Mouse (Mus musculus) left cerebral cortex, adult 9 months (tissue): Measurements from ENCODE around the gene Poll.
A peak's percentile ranks its signal among the peaks of the same experiment; 100 is the strongest.
"Not testable (repeated sequence)": the region's sequence is repeated elsewhere in the genome, so short reads cannot be mapped to it uniquely, and the experiment has no call there.

ENCODE experiments used
- DNase-seq, 2 experiments: peaks; one replicate each; pipeline ENCODE4 v3.0.0; 2022; ENCODE audit warnings: low spot score in 2 of 2

Poll gene

GRCm38 (mm10) chr19:45577141-45577750, 16.9 kb upstream of the Poll start:
- no peak for DNase-seq

DNA sequence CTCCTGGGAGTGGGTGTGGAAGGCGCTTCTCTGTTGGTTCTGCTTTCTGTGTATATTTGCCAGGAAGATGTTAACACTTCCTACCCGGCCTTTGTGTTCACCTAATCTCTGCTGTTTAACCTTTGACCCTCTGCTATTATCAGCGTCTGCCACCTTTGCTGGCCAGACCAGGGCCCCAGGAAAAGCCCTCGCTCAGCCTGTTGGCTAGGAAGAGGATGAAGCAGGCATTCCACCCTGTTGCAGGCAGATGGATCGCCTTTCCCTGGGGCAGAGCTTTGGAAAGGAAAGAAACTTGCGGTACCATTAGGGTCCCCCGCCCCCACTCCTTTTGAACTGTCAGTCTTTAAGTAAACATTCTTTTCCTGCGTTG, 15.3 kb upstream of the Poll start:
- no peak for DNase-seq

- no peak for DNase-seq
Measured at GRCm38 (mm10) chr19:45574941-45575631, 14.8 kb upstream of the Poll start.

DNA sequence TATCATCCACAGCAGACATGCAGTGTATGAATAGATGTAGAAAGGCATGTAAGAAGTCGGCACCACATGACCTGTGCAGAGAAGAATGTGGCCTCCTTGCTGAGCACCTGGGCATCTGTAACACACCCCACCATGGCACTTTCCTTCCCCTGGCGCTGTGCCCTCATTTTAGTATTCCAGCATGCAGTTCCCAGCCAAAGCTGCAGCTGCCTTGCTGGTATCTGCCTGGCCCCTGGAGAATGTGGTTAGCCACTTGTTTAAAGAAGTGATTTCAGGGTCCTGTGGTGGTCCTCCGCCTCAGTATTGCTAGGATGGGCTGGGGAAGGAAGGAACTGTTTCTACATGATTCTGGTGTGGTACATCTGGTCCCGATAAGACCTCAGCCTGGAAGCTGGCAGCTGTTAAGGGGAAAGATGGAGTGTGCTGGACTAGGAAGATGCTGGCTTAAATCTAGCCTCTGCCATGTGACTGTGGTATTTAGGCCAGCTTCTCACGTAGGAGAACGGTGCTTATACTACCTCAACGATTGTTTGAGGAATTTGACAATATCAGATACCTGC, 14.1 kb upstream of the Poll start:
- no peak for DNase-seq

DNA sequence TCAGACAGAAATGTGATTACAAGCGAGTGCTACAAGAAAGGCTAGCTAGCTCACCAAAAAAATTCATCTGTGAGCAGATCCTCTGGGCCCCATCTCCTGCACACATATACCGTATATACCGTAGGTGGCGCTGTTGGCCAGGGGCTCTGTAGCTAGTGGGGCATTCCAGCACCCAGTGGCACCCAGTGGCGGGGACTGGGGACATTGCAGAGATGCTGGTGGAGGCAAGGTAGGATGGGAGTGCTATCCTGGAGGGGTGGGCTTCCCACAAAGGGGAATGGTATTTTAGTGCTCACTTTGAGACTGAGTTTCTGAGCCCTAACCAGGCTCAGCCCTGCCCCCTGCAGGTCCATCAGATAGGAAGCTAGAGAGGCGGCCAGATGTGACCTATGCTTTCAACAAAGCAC, 13.5 kb upstream of the Poll start:
- DNase-seq: peak in 1 of 2 experiments; percentile 77

DNA sequence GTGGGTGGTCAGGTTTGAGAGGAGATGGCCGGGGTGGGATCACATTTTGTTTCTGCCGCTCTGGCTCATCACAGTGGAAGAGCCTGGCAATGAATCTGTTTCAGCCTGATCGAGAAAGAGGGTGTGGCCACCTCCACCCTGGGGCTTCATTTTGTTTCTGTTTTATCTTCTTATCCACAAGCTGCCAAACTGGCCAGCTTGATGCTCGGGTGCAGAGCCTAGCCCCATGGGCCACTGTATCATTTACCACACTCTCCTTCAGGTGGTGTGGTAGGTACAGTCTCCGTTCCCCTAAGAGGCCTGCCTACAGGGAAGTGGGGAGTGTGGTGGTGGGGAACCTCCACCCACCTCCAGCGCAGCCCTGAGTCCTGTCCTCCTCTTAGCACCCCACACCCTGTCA, 12.7 kb upstream of the Poll start:
- no peak for DNase-seq

GRCm38 (mm10) chr19:45567367-45567766, 7.0 kb upstream of the Poll start:
- DNase-seq: no peak

GRCm38 (mm10) chr19:45565925-45566715, 5.8 kb upstream of the Poll start:
- DNase-seq: no peak

- no peak for DNase-seq
Measured at GRCm38 (mm10) chr19:45554136-45554535, 6.2 kb downstream of the Poll start.

DNA sequence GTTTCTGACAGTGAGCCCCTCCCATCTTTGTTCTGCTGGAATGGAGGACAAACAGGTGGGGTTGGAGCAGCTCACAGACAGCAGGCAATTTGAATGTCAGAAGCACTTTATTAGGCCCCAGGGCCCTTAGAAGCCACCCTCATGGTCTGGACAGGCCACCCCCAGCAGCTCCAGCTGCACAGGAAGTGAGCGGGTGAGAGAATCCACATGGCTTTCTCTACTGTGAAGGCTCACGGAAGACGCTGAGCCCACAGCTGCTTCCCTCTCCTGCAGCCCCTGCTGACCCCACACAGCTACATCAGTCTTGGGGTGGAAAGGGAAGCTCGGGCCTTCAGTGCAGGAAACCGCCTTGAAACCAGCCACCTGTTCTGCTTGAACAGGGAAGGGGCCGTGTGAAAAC, 8.1 kb downstream of the Poll start:
- no peak for DNase-seq

GRCm38 (mm10) chr19:45549948-45550347, 10.4 kb downstream of the Poll start:
- DNase-seq: no peak

DNA sequence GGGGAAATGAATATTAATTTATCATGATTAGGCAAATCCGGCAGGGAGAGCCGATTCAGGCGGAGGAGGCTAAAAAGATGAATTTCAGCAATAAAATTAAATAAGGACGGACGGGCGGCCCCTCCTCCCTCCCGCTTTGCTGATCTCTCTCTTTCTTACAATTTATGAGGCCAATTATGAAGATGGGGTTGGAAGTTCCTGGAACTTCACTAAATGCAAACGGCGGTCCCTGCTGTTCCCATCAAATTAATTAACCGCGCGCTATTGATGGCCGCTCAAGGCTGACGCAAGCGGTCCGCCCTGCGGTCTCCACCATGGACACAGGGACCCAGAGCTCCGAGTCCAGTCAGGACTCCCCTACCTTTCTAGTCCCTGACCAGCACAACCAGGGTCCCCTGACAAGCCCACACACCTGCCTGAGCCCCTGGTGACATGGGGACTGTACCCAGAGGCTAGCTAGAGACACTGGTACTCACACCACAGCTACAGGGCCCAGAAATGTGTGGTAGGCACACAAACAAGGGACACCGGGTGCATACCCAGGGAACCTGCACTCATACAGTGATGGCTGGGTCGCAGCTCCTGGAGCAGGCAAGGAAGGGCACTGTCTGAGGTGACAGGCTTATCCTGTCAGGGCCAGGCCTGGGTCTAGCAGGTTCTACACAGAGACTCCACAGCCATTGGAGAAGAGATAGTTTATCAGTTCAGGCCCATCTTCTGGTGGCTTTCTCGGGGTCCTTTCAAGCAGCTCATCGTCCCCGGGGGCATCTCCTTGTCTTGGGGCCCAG, 11.0 kb downstream of the Poll start:
- no peak for DNase-seq

- DNase-seq: not testable (repeated sequence)
Measured at GRCm38 (mm10) chr19:45548196-45548595, 12.1 kb downstream of the Poll start.

DNA sequence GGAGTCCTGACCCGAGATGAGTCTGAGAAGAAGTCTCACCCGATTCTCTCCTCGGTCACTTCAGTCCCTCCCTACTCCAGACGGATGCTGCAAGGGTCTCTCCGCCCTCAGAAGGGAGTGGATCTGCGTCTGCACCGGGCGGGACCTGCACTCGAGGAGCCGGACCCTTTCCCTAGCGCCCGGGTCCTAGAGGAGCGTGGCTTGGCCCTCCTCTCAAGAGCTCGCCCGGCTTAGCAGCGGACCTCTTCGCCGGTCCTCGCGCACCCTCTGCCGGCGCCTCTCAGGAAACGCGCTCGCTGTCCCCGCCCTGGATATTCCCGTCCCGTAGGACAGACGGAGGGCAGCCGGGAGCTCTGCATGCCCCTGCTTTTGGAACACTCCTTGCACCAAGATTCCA, 15.4 kb downstream of the Poll start:
- peak in 1 of 2 experiments; percentile 84 for DNase-seq

DNA sequence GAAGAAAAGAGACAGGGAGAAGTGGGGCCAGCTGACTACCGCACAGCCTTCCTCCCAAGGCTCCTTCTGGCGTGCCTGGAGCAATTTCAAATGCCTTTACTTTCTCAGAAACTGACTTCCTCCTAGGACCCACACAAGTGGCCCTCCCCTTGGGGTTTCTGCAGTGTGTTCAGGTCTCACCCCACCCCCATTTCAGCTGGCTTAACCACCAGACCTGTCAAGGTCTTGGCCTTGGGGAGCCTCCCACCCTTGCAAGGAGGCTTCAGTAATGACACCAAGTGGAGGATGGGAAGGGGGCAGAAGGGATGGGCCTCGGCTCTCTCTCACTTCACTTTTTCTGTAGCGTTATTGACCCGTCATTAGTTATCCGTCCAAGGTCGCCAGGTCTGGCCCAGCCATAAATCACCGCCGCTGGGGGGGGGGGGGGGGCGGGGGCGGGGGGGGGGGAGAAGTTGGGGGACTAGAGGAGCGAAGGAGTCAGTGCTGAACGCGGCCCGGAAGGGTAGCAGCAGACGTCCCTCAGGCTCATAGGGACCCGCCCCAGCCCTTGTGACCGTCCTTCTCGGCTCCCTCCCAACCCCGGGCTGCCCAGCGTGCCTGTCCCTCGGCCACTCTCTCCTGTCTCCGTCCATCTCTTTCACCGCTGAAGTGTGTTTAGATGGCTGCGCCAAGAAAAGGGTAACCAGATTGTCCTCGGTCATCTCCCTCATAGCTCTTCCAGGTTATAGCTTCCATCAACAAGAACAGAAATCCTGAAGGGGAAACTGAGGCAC, 16.0 kb downstream of the Poll start:
- no peak for DNase-seq

DNA sequence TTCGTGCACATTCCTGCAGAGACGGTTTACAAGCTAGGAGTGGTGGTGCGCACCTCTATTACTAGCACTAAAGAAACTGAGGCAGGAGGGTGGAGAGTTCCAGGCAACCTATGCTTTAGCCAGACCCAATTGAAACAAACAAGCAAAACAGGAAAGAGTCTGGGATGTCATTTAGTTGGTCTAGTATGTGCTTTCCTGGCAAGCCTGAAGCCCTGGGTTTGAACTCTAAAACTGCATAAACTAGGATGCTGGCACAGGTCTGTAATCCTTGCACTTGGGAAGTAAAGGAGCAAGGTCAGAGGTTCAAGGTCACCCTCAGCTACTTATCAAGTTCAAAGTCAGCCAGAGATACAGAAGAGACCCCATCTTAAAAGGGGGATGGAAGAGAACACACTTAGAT, 18.3 kb downstream of the Poll start:
- no peak for DNase-seq

- DNase-seq: peak in 1 of 2 experiments; percentile 48
Measured at GRCm38 (mm10) chr19:45541409-45542041, 18.8 kb downstream of the Poll start.

- DNase-seq: no peak
Measured at GRCm38 (mm10) chr19:45540657-45541408, 19.5 kb downstream of the Poll start.

DNA sequence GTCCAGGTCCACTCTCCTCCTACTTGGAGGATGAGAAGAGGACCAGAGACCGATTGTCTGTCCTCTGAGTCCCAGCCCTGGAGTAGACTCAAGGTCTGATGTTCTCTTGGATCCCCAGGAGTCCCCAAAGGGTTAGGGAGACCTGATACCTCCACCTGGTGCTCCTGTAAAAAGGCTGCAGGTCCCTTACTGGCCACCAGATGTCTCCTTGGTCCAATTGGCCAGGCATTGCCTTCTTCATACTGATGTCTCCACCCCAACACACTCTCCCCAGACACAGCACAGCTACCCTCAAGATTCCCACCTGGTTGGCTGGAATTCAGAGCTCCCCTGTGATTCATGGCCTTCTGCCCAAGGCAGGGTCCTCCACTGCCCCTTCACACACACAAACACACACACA, 22.8 kb downstream of the Poll start:
- peak in 1 of 2 experiments; percentile 58 for DNase-seq

- DNase-seq: no peak
Measured at GRCm38 (mm10) chr19:45535929-45536328, 24.4 kb downstream of the Poll start.
